Comparison of ENCODE assay signal across 8 mouse cellular contexts in the genomic region with DNA sequence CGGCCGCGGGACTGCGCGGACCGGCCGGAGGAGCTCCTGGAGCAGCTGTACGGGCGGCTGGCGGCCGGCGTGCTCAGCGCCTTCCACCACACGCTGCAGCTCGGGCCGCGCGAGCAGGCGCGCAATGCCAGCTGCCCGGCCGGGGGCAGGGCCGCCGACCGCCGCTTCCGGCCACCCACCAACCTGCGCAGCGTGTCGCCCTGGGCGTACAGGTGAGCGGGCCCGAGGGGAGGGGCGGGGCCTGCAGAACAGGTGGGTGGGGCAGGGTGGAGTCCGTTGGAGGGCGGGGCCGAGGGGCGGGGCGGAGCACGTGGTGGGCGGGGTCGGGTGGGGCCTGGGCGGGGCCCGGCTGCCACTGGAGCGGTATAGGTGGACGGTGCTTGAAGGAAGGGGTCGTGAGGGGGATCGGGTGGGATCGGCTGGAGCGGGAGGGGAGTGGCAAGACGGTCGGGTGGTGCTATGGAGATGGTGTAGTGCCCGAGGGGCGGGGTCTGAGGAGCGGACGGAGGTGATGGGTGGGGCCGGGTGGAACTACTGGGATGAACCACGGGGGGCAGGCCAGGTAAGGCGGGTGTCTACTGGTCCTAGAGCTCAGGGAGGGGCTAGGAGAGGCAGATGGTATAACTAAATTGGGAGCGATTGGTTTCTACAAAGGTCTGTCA. TPM values are rescaled to one million over a fixed set of nuclear protein-coding genes. Genes with fewer than 3 reads are reported as not detected.
DNase-seq lines count a peak whose midpoint lies in the region; ATAC-seq lines count a peak whose summit lies in the region.

No protein-coding gene starts in this region.

- peak overlapping the region; percentile 75 for H3K9ac ChIP-seq in hindbrain, embryonic 15.5 days

- H3K27ac ChIP-seq in hindbrain, embryonic 15.5 days (replicated peaks), result peak overlapping the region; percentile 72

- no peaks in the 10 kb centered on the region for H3K9me3 ChIP-seq in hindbrain, embryonic 15.5 days

- H3K4me1 ChIP-seq in hindbrain, embryonic 15.5 days (replicated peaks), result peaks cover 24% of the 10 kb centered on the region

- peak overlapping the region; percentile 69 for H3K4me3 ChIP-seq in hindbrain, embryonic 15.5 days

- H3K4me2 ChIP-seq in hindbrain, embryonic 15.5 days, result peak overlapping the region; percentile 72

- DNase-seq in NIH3T3 (ENCODE audit: low read depth), result peak; percentile 50
- peak; percentile 85 for DNase-seq in cerebellum, adult 8-10 months
- peak; percentile 75 to 83 for DNase-seq in frontal cortex, adult 2 months (ENCODE audit: extremely low spot score in 1 of 2, low spot score in 1 of 2)
- DNase-seq in left cerebral cortex, adult 18-20 months (ENCODE audit: low spot score in 2 of 2), result peak; percentile 63 to 76
- DNase-seq in lung, postnatal 36 days, result peak; percentile 78
- peak; percentile 62 for DNase-seq in retina, embryonic 14.5 days (ENCODE audit: low spot score)
- DNase-seq in thymus, postnatal 4 days, result peak; percentile 71

- 1% methylated on average over 45 of the region's 60 CpGs for WGBS in hindbrain, embryonic 15.5 days

- H3K27me3 ChIP-seq in hindbrain, embryonic 15.5 days, result peaks cover 14% of the 10 kb centered on the region

- no peaks in the 10 kb centered on the region for H3K36me3 ChIP-seq in hindbrain, embryonic 15.5 days

- ATAC-seq in hindbrain, embryonic 15.5 days (ENCODE audit: low FRiP score, low read depth), result peak; percentile 86

RNA-seq across cellular contexts. Expression of gene Il17d, which starts 0.9 kb away (rescaled TPM):
- polyA plus RNA-seq in frontal cortex, adult 2 months (2012; rRNA removed), result 29.5 and 31.7 TPM in 2 replicates
- polyA plus RNA-seq in hindbrain, embryonic 15.5 days (2015; fragmentation: Nextera tagmentation; extraction: Ambion mirVana), result 6.1 and 7.4 TPM in 2 replicates
- total RNA-seq in left cerebral cortex, adult 18-20 months (2021), result 10 to 100 TPM; 16.1 to 18.9 TPM

RNA-seq across cellular contexts. Expression of gene Eef1akmt1, which starts 45.9 kb away (rescaled TPM):
- 40.9 and 43.0 TPM in 2 replicates for polyA plus RNA-seq in frontal cortex, adult 2 months (2012; rRNA removed)
- polyA plus RNA-seq in hindbrain, embryonic 15.5 days (2015; fragmentation: Nextera tagmentation; extraction: Ambion mirVana), result 89.6 and 94.9 TPM in 2 replicates
- 10 to 100 TPM; 37.0 to 37.9 TPM for total RNA-seq in left cerebral cortex, adult 18-20 months (2021)

Comparison
In these comparisons a context has a peak if more than half of its experiments do, and no peak if none do; other contexts are left out.
1. Peak in every context shown above with its lines: DNase-seq, ATAC-seq, H3K4me3 ChIP-seq and H3K27ac ChIP-seq.